Mouse (Mus musculus) kidney, adult 18-20 months (tissue): ENCODE measurements at regions not wholly inside any gene's neighbourhood (a gene's known extent, or its start where the extent isn't known, plus 50 kb on each side); places are given as distances from the start of the nearest gene placed in this dataset.

ENCODE experiments used
- DNase-seq: peaks from one replicate; pipeline ENCODE4 v3.0.0; 2021

GRCm38 (mm10) chr13:107461048-107461912 lies 439.4 kb upstream of the Kif2a start:
- DNase-seq = peak; percentile 64

- no peak for DNase-seq
These were observed 436.8 kb upstream of the Kif2a start for GRCm38 (mm10) chr13:107458730-107459129.

DNA sequence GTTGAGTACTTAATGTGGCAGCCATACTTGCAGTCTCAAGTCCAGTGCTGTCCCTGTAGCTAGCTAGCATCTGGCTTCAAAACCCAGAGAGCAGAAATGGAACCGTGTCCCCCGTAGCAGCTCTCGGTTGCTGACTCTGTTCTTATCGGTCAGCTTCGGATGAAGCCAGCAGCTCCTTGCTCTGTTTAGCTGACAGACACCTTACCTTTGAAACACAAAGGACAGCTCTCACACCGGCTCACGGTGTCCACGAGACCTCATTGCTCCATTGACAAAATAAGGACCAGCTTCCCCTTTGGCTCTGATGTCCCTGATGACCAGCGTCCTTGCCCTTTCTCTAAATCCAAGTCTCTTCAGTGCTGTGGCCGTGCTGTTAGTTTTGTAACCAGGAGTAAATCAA lies 435.3 kb upstream of the Kif2a start:
- DNase-seq = no peak

GRCm38 (mm10) chr13:107456394-107456793 lies 434.5 kb upstream of the Kif2a start:
- no peak for DNase-seq

DNA sequence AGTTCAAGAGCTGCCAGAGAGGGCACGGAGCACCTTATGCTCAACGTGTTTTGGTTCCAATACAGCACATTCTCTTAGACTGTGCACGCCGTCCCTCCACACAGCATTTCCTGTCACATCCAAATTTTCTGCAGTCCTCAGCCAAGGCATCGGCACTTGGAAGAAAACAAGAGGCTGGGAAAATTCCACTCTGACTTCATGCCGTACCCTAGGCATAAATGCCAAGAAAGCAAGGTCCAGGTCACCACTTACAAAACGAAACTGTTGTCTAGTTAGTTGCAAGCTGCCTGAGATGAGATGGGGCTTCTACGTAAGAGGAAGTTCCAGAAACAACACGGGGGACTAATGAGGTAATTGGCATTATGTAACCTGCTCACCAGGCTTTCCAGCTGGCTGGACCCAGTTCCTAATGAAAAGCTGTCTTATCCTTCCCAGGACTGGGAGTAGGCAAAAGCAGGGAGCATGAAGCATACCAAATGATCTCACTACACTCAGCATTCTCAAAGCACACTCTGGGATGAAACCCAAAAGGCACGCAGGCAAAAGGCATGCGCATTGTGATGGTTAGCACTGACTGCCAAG lies 427.8 kb upstream of the Kif2a start:
- peak; percentile 70 for DNase-seq

GRCm38 (mm10) chr13:107447813-107448212 lies 425.9 kb upstream of the Kif2a start:
- no peak for DNase-seq

- no peak for DNase-seq
These were observed 397.6 kb upstream of the Kif2a start for GRCm38 (mm10) chr13:107419363-107420155.

DNA sequence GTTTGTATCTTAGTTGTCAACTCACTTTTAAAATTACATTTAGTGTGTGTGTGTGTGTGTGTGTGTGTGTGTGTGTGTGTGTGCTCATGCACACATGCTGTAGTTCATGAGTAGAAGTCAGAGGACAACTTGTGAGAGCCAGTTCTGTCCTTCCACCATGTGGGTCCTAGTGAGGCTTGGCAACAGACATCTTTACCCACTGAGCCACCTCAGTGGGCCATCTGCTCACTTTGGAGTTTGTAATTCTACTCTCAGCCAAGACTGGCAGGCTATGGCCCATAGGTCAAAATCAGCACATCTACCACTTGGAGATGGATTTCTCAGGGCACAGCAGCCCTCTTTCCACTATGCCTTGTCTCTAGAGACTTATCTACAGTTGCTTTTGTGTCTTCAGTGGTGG lies 388.3 kb upstream of the Kif2a start:
- no peak for DNase-seq

DNA sequence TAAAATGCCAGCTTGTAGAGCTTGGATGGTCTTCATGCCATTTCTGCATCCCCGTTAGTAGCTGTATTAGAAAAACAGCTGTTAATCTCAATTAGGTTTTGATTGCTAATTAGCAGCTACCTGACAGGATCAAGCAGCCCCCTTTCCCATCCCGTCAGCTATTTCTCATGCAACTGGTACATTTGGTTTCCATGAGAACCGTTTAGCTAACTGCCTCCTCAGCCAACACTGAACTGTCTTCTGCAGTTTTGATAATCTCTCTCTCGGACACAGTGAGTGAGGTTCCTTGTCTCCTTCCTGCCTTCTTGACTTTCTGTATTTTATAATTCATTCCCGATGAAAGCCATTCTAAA lies 385.7 kb upstream of the Kif2a start:
- no peak for DNase-seq

- no peak for DNase-seq
These were observed 385.2 kb upstream of the Kif2a start for GRCm38 (mm10) chr13:107406977-107407673.

GRCm38 (mm10) chr13:107398621-107399363 lies 376.9 kb upstream of the Kif2a start:
- no peak for DNase-seq

- DNase-seq = peak; percentile 19
These were observed 374.1 kb upstream of the Kif2a start for GRCm38 (mm10) chr13:107396036-107396435.

GRCm38 (mm10) chr13:107394451-107394850 lies 372.5 kb upstream of the Kif2a start:
- DNase-seq = no peak

GRCm38 (mm10) chr13:107389535-107390150 lies 367.7 kb upstream of the Kif2a start:
- no peak for DNase-seq

GRCm38 (mm10) chr13:107389074-107389473 lies 367.1 kb upstream of the Kif2a start:
- DNase-seq = no peak

GRCm38 (mm10) chr13:107378076-107378475 lies 356.1 kb upstream of the Kif2a start:
- DNase-seq = no peak

GRCm38 (mm10) chr13:107372666-107373065 lies 350.7 kb upstream of the Kif2a start:
- no peak for DNase-seq

DNA sequence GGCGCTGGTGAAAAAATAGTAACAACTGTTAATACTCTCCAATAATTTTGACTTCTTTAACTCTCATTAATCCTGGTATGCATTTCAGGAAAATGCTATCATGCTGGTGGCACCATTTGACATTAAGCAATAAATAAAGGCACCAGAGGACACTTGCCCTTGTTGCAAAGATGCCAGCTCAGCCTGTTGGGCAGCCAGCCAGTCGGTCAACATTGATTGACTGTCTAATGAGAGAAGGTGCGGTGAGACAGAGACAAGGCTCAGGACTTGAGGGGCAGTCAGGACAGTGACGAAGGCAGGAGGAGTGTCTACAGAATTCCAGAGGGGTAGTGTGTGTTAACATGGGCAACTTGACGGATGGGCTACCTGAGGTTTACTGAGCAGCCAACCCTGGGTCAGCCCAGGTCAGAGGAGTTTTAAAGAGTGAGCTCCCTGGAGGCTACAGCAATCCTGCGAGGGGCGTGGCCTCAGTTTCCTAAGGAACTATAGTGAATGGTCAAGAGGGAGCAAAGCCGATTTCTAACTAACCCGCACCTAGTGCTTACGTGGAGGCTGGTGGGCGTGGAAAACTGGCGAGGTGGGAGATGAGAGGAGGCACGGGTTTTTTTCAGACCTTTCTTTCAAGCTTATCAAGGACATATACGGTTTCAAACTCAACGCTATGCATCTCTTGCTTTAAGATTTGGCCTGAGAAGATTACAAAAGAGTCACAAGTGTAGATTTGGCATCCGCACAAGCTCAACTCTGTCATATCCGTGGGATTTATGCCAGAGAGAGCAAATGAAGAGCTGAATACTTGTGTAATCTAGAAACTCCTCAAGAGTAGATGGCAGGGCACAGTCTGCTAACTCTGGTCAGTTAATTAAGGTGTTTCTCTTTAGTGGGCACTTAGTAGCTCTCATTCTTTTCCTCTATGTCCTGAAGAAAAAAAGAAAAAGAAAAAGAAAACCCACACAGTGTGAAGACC lies 350.0 kb upstream of the Kif2a start:
- peak; percentile 32 for DNase-seq

DNA sequence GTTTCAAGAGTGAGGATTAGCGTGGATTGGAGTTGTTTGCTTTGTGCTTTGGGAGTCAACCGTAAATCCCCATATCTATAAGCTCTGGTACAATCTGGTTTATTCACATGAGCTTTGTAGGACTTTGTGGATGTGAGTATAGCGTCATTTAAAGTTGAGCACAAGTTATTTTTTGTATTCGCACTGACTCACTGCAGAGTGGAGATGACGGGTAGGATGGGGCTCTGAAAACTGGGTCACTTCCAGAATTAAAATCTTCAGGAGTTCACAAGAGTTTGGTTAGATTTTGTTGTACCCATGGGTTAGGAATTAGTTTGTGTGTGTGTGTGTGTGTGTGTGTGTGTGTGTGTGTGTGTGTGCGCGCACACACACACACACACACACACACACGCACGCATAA lies 345.7 kb upstream of the Kif2a start:
- no peak for DNase-seq

- DNase-seq = no peak
These were observed 343.8 kb upstream of the Kif2a start for GRCm38 (mm10) chr13:107365766-107366165.

- DNase-seq = no peak
These were observed 343.3 kb upstream of the Kif2a start for GRCm38 (mm10) chr13:107365241-107365640.
